Mouse (Mus musculus): ENCODE data around the gene Itpr2. TPM values are rescaled to one million over a fixed set of nuclear protein-coding genes. Genes with fewer than 3 reads are reported as not detected.

Gene Itpr2
- 5.2 TPM for polyA plus RNA-seq (2015; fragmentation: Illumina TruSeq; extraction: RNeasy Lipid Tissue Mini Kit (QIAGEN cat#74804); ENCODE audit: insufficient read depth, low read depth, low replicate concordance)

GRCm38 (mm10) chr6:146501866-146502804 is at the start of gene Itpr2:
TSS of gene Itpr2 (minus strand) at chr6:146502223.

Other genes with a start within 250 kb of the Itpr2 start
- 23.1 TPM for gene Fgfr1op2, start 75.0 kb upstream of the Itpr2 start, polyA plus RNA-seq (2015; fragmentation: Illumina TruSeq; extraction: RNeasy Lipid Tissue Mini Kit (QIAGEN cat#74804); ENCODE audit: insufficient read depth, low read depth, low replicate concordance)
- gene Ints13, start 75.6 kb upstream of the Itpr2 start, polyA plus RNA-seq (2015; fragmentation: Illumina TruSeq; extraction: RNeasy Lipid Tissue Mini Kit (QIAGEN cat#74804); ENCODE audit: insufficient read depth, low read depth, low replicate concordance) = 9.0 TPM
- gene Med21, start 140.3 kb upstream of the Itpr2 start, polyA plus RNA-seq (2015; fragmentation: Illumina TruSeq; extraction: RNeasy Lipid Tissue Mini Kit (QIAGEN cat#74804); ENCODE audit: insufficient read depth, low read depth, low replicate concordance) = 14.3 TPM
- 5.2 TPM for gene Tm7sf3, start 140.6 kb upstream of the Itpr2 start, polyA plus RNA-seq (2015; fragmentation: Illumina TruSeq; extraction: RNeasy Lipid Tissue Mini Kit (QIAGEN cat#74804); ENCODE audit: insufficient read depth, low read depth, low replicate concordance)
- 2.5 TPM for gene Stk38l, start 222.8 kb upstream of the Itpr2 start, polyA plus RNA-seq (2015; fragmentation: Illumina TruSeq; extraction: RNeasy Lipid Tissue Mini Kit (QIAGEN cat#74804); ENCODE audit: insufficient read depth, low read depth, low replicate concordance)

Data from pancreas, adult 10 weeks (tissue).